Mouse (Mus musculus) forebrain, embryonic 10.5 days (tissue): ENCODE data around the gene Scaf8. TPM values are rescaled to one million over a fixed set of nuclear protein-coding genes. Genes with fewer than 3 reads are reported as not detected.
"Not testable (repeated sequence)": the region's sequence is repeated elsewhere in the genome, so short reads cannot be mapped to it uniquely, and the experiment has no call there.

ENCODE experiments used
- DNase-seq: peaks from one replicate; pipeline ENCODE4 v3.0.0-alpha.2; 2017; ENCODE audit warnings: low spot score; ENCODE audit errors: extremely low spot score
- H3K27ac ChIP-seq: fragments of 300-500 bp; sonication (generic); 2 replicates; pipeline ENCODE4 v1.5.1; 2016; ENCODE audit warnings: mild to moderate bottlenecking
- H3K27me3 ChIP-seq: fragments of 300-500 bp; sonication (generic); 2 replicates; pipeline ENCODE4 v1.6.1; 2016; ENCODE audit warnings: mild to moderate bottlenecking; ENCODE audit not compliant: poor library complexity, severe bottlenecking
- H3K36me3 ChIP-seq: fragments of 300-500 bp; sonication (generic); replicated peaks from 2 replicates; pipeline ENCODE4 v1.6.1; 2016; ENCODE audit warnings: mild to moderate bottlenecking, moderate library complexity
- H3K4me1 ChIP-seq: fragments of 300-500 bp; sonication (generic); 2 replicates; pipeline ENCODE4 v1.6.1; 2016
- H3K4me3 ChIP-seq: fragments of 300-500 bp; sonication (generic); 2 replicates; pipeline ENCODE4 v1.5.1; 2016; ENCODE audit warnings: mild to moderate bottlenecking, moderate library complexity
- H3K9me3 ChIP-seq: fragments of 300-500 bp; sonication (generic); 2 replicates; pipeline ENCODE4 v1.6.1; 2016; ENCODE audit warnings: mild to moderate bottlenecking, moderate library complexity
- WGBS: fragments of 180-500 bp; shearing (Covaris S2); methylation state at CpG from one replicate; pipeline ENCODE4 v1.1.7; 2016; 5-methylcytosine and 5-hydroxymethylcytosine counted together
- polyA plus RNA-seq: library from polyadenylated mRNA; unstranded; fragments of >200 nt; fragmentation: Nextera tagmentation; extraction: Ambion mirVana; gene quantifications from 2 replicates; pipeline ENCODE4 v1.2.1, GENCODE M21; 2016

The Scaf8 gene
- polyA plus RNA-seq, 1 experiment from 2014 or later: 21.1 TPM

- 58% methylated on average over 4 of the region's 4 CpGs for WGBS
- Histone ChIP-seq H3K27me3 (no peaks in the 10 kb centered on the region), H3K27ac (no peak overlapping the region)
These were observed 22.1 kb upstream of the Scaf8 start for GRCm38 (mm10) chr17:3092682-3093081.

GRCm38 (mm10) chr17:3099273-3099672, 15.5 kb upstream of the Scaf8 start:
- H3K36me3 ChIP-seq: peaks cover 12% of the 10 kb centered on the region
- not testable (repeated sequence) for H3K27me3 ChIP-seq, DNase-seq, H3K4me3 ChIP-seq, H3K27ac ChIP-seq, H3K4me1 ChIP-seq, H3K9me3 ChIP-seq
- WGBS: 74% methylated on average over 1 of the region's 1 CpGs

More at GRCm38 (mm10) chr17:3092682-3093081, 22.1 kb upstream of the Scaf8 start:
- no peaks in the 10 kb centered on the region for H3K36me3 ChIP-seq
- no peak for DNase-seq
- no peaks in the 10 kb centered on the region for H3K9me3 ChIP-seq
- no peaks in the 10 kb centered on the region for H3K4me1 ChIP-seq
- H3K4me3 ChIP-seq: no peak overlapping the region

- 4% methylated on average over 14 of the region's 14 CpGs for WGBS
- Histone ChIP-seq H3K4me1 (peaks cover 9% of the 10 kb centered on the region), H3K27me3 (no peaks in the 10 kb centered on the region), H3K27ac (no peak overlapping the region; the same call in 1 of the 2 replicates), H3K4me3 (peak overlapping the region; percentile 46), H3K36me3 (peaks cover 31% of the 10 kb centered on the region), H3K9me3 (no peaks in the 10 kb centered on the region)
- DNase-seq: peak; percentile 65
These were observed 12.2 kb upstream of the Scaf8 start for GRCm38 (mm10) chr17:3102336-3103165.

- H3K4me1 ChIP-seq: peaks cover 9% of the 10 kb centered on the region
- H3K27ac ChIP-seq: no peak overlapping the region
- H3K36me3 ChIP-seq: peaks cover 31% of the 10 kb centered on the region
- H3K4me3 ChIP-seq: no peak overlapping the region
- no peak for DNase-seq
- H3K27me3 ChIP-seq: no peaks in the 10 kb centered on the region
- WGBS: 89% methylated on average over 6 of the region's 6 CpGs
- H3K9me3 ChIP-seq: no peaks in the 10 kb centered on the region
These were observed 10.4 kb upstream of the Scaf8 start for GRCm38 (mm10) chr17:3104154-3104931.

- 95% methylated on average over 1 of the region's 1 CpGs for WGBS
- Histone ChIP-seq H3K27me3 (no peaks in the 10 kb centered on the region), H3K4me3 (no peak overlapping the region), H3K9me3 (no peaks in the 10 kb centered on the region), H3K36me3 (peaks cover 31% of the 10 kb centered on the region), H3K27ac (no peak overlapping the region), H3K4me1 (peaks cover 9% of the 10 kb centered on the region)
- no peak for DNase-seq
These were observed 9.8 kb upstream of the Scaf8 start for GRCm38 (mm10) chr17:3105022-3105421.

- peaks cover 34% of the 10 kb centered on the region for H3K4me1 ChIP-seq
- H3K27ac ChIP-seq: peak overlapping the region; percentile 98
- no peak for DNase-seq
- H3K9me3 ChIP-seq: no peaks in the 10 kb centered on the region
- no peaks in the 10 kb centered on the region for H3K27me3 ChIP-seq
- WGBS: 4% methylated on average over 16 of the region's 16 CpGs
- H3K36me3 ChIP-seq: peaks cover 28% of the 10 kb centered on the region
- peak overlapping the region; percentile 96 for H3K4me3 ChIP-seq
These were observed 925 bp upstream of the Scaf8 start for GRCm38 (mm10) chr17:3113737-3114357.

- no peaks in the 10 kb centered on the region for H3K9me3 ChIP-seq
- no peak for DNase-seq
- H3K27me3 ChIP-seq: no peaks in the 10 kb centered on the region
- H3K36me3 ChIP-seq: peaks cover 31% of the 10 kb centered on the region
- peak overlapping the region; percentile 96 for H3K4me3 ChIP-seq
- WGBS: 0% methylated on average over 31 of the region's 31 CpGs
- peak overlapping the region; percentile 98 for H3K27ac ChIP-seq
- H3K4me1 ChIP-seq: peaks cover 34% of the 10 kb centered on the region
These were observed 433 bp upstream of the Scaf8 start for GRCm38 (mm10) chr17:3114358-3114719.

- Histone ChIP-seq H3K4me1 (peaks cover 34% of the 10 kb centered on the region), H3K9me3 (no peaks in the 10 kb centered on the region), H3K4me3 (peak overlapping the region; percentile 96), H3K36me3 (peaks cover 37% of the 10 kb centered on the region), H3K27ac (peak overlapping the region; percentile 98), H3K27me3 (no peaks in the 10 kb centered on the region)
- DNase-seq: peak; percentile 61
- under 1% methylated on average over 47 of the region's 47 CpGs for whole genome bisulfite sequencing
These were observed 705 bp downstream of the Scaf8 start for GRCm38 (mm10) chr17:3115380-3115974.

- H3K27me3 ChIP-seq, H3K4me3 ChIP-seq, H3K9me3 ChIP-seq, H3K27ac ChIP-seq, DNase-seq: not testable (repeated sequence)
- WGBS: 92% methylated on average over 8 of the region's 8 CpGs
- Histone ChIP-seq H3K4me1 (peaks cover 24% of the 10 kb centered on the region), H3K36me3 (peaks cover 48% of the 10 kb centered on the region)
These were observed 6.2 kb downstream of the Scaf8 start for GRCm38 (mm10) chr17:3120949-3121348.

- peaks cover 55% of the 10 kb centered on the region for H3K36me3 ChIP-seq
- WGBS: 85% methylated on average over 1 of the region's 1 CpGs
- DNase-seq, H3K4me1 ChIP-seq, H3K27me3 ChIP-seq, H3K27ac ChIP-seq, H3K9me3 ChIP-seq, H3K4me3 ChIP-seq: not testable (repeated sequence)
These were observed 8.8 kb downstream of the Scaf8 start for GRCm38 (mm10) chr17:3123581-3123980.

GRCm38 (mm10) chr17:3128716-3129115, 13.9 kb downstream of the Scaf8 start:
- H3K9me3 ChIP-seq: no peaks in the 10 kb centered on the region
- no peak overlapping the region for H3K4me3 ChIP-seq
- WGBS: 96% methylated on average over 1 of the region's 1 CpGs
- peaks cover 79% of the 10 kb centered on the region for H3K36me3 ChIP-seq
- H3K4me1 ChIP-seq: no peaks in the 10 kb centered on the region
- no peak for DNase-seq
- H3K27me3 ChIP-seq: no peaks in the 10 kb centered on the region
- no peak overlapping the region for H3K27ac ChIP-seq

- no peak for DNase-seq
- H3K9me3 ChIP-seq: no peaks in the 10 kb centered on the region
- H3K36me3 ChIP-seq: peaks cover 85% of the 10 kb centered on the region
- no peaks in the 10 kb centered on the region for H3K4me1 ChIP-seq
- no peaks in the 10 kb centered on the region for H3K27me3 ChIP-seq
- H3K4me3 ChIP-seq: no peak overlapping the region
- H3K27ac ChIP-seq: no peak overlapping the region
- WGBS: 91% methylated on average over 3 of the region's 3 CpGs
These were observed 15.0 kb downstream of the Scaf8 start for GRCm38 (mm10) chr17:3129791-3130190.
